Mouse (Mus musculus) cerebellum, adult 2 months (tissue): ENCODE data around the gene Podnl1.

Experiments used
- CTCF ChIP-seq: fragments of 200-500 bp; IDR thresholded peaks from 2 replicates; pipeline ENCODE4 v1.5.1; 2011; ENCODE audit warnings: low read depth, mild to moderate bottlenecking, control low read depth, low read length, moderate library complexity, borderline replicate concordance; ENCODE audit not compliant: insufficient read depth
- POLR2A ChIP-seq: fragments of 200-500 bp; IDR thresholded peaks from 2 replicates; pipeline ENCODE4 v1.6.1; 2011; ENCODE audit warnings: low read length, control low read depth, borderline replicate concordance; ENCODE audit not compliant: insufficient read depth

DNA sequence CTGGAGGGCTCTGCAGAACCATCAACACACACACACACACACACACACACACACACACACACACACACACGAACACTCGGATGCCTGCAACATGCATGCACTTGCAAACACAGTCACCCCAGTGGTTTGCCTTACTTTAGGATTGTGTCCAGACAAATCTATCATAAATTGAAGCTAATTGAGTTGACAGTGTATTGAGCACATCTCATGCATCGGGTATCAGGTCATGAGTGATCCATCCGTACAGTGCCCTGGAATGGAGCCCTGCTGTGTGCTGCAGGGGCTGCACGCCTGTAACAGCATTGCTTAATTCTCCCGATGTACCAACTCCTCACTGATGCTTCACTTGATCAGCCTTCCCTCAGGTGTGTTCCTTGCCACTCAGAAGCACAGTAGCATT lies 10.1 kb upstream of the Podnl1 start:
- no peak for TF ChIP-seq POLR2A
- no peak for TF ChIP-seq CTCF
